Mouse (Mus musculus) 3T3-L1 (cell line): ENCODE measurements around the gene March1.
A peak's percentile ranks its signal among the peaks of the same experiment; 100 is the strongest.
"Not testable (repeated sequence)": the region's sequence is repeated elsewhere in the genome, so short reads cannot be mapped to it uniquely, and the experiment has no call there.

Source experiments
- DNase-seq: peaks from one replicate; pipeline ENCODE4 v3.0.0-alpha.2; 2015; ENCODE audit warnings: low read depth, low spot score

Gene March1

DNA sequence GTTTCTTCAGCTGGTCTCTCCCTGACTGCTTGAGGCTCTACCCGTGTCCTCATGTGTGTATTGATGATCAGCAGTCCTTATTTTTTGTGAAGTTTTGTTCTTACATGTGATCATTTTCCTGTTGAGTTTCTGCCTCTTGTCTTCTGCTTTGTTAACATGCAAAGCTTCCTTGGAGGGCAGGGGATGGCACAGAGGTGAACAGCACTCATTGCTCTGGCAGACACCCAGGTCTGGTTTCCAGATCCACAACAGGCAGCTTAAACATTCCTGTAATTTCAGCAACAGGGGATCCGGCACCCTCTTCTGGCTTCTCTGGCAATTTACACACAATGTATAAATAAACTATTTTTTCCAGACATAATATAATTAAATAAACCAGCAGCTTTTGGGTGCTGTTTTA, 652.4 kb downstream of the March1 start:
- DNase-seq = peak; percentile 27

DNA sequence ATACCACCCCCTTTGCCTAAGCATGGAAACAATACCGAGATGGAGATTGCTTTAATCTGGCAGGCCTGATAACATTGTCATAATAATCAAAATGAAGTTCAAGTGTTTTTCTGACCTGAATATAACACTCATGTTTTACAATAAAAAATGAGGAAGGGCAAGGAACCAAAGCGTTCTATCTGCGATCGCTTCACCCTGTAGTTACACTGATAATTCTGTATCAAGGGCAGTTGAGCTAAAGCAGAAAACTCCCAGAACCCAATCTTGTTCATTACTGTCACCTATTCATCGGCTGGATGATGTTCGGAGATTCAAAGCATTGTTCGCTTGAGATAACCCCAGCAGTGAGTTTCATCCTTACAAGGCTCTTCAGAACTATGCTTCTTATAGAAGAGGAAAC, 700.1 kb downstream of the March1 start:
- DNase-seq = no peak

DNA sequence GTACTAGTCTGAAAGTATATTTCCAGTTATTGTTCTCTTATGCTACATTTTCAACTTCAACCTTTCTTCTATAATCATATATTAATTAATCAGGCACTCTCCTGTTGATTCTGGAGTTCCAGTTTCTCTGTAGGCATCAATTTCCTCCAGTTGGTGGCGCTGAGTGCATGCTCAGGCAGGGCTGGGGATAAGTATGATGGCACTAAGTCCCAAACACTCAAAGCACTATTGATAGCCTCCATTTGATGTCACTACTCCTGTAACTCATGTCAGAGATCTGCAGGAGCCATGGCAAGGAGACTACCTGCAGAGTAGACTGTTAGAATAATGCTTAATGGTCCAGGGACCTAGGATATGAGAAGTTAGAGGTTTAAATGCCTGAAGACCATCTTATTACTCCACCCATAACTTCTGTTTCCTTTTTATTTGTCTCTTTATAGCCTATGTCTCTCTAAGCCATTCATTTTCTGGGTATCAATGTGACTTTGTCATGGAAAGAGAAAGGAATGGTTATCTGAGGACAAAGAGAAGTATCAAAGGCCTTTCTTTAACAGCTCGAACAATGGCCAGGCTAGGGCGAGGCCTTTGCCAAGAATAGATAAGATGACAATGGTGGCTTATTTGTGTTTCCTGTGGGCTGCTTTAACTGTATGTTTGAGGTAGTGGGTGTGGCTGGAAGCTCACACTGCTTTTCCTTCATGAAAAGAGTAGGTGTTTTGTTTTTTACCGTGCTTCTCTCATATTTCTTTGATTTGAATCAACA, 705.5 kb downstream of the March1 start:
- DNase-seq = no peak

DNA sequence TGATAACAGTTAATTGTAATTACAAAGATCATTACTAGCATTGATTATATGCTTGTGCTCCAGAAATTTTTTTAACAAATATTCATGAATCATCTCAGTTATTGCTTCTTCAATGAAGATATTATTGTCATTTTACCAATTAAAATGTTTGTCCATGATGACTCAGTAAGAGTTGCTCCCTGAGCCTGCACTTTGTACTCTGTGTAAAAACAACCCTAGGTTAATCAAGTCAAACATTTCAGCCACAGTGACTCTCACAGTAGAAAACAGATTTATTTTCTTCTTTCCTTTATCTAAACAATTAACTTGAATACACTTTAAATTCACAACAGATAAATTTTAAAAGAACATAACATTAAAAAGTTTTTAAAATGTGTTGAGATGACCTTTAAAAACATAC, 708.7 kb downstream of the March1 start:
- DNase-seq = no peak

DNA sequence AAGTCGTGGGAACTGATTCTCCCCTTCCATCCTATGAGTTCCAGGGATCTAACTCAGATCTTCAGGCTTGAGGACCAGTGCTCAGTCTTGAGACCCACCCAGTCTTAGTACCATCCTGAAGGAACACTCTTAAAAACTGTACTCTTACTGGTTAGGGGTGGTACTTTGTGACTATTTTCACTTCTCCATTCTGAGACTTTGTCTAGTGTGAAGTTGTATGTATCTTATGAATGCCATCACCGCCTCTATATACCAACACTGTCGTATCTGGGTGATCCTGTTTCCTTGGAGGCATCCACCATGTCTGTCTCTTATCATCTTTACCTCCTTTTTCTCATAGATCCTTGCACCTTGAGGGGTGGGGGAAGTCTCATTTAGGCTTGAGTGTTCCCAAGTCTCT, 714.5 kb downstream of the March1 start:
- DNase-seq = no peak

DNA sequence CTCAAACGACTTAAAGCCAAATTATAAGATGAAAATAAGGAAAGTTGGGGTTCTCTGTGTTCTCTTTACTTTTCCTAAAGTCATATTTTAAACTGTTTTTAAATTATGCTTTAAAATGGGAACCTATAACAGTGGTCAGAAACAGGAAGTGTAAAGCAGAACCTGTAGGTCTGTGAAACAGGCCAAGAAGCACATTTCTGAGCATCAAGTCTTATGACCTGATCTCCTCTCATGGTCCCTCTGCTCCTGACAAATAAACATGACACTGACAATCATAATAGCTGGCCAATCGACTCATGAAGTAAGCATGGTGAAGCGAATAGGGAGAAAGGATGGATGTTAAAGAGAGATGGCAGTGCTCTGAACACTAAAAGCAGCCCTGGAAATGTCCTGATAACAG, 716.6 kb downstream of the March1 start:
- no peak for DNase-seq

DNA sequence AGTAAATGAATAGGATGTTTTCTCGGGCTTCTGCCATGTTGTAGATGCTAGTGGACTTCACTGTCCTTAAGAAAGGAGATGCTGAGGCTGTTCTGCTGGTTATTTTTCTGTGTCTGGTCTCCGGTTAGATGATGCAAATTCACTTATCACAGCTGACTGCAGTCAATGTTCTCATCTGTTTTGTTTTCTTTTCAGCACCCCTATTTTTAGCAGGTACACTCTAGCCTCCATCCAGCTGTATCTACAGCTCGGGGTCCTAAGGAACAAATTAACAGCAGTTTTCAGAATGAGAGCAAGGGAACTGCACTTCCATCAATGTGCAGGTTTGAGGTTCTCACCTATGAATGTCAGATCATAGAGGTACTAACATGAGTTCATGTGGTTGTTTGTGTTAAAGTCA, 721.9 kb downstream of the March1 start:
- DNase-seq = no peak

DNA sequence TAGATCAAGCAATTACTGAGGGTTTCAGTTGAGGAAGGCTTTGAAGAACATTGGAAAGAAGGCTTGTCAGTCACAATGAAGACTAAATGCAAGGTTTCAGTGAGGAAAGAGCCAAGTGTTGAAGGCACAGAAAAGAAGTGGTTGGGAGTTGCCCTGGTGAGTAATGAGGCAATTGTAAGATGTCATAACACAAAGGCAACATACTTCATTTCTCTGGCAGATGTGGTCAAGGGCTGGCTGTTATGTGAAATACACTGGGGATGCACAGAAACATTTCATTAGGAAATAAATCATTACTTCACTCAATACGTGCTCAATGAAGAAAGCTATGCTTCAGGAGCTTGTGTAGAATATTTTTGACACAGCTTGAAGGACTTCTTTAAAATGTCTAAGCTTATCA, 725.2 kb downstream of the March1 start:
- no peak for DNase-seq

DNA sequence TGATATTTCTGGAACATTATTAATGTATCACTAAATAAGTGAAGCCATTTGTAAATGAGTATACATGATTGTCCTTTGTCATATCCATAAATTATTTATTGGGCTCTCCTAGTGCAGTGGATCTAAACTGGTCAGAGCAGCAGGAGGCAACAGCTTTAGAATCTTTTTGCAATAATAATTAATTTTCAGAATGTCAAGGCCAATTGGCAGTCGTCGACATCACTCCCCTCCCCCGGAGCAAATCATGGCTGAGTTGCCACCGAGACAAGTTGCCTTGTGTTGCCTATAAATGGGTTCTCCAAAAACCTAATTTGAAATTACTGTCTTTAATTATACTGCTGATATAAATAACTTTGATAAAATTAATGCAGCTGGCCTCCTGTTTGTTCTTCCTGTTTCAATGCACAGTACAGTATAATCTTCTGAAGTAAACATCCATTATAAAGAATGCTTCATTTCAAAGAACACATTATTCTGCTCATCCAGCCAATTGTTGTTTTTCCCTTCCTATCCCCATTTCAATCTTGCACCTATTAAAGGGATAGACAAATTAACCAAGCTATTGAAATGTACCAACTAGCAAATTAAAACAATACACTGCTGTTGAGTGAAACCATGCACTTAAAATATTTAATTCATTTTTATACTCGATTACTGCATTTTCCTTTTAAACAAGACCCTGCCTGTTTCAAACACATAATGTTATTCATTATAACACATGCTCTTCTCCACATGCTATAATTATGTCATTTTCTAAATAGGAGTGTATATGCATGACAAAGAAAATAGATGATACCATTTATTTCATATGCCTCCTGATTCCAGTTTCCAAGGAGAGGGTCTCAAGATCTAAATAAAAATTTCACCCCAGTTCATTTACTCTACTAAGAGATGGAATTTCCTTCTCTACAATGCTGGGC, 745.4 kb downstream of the March1 start:
- no peak for DNase-seq

DNA sequence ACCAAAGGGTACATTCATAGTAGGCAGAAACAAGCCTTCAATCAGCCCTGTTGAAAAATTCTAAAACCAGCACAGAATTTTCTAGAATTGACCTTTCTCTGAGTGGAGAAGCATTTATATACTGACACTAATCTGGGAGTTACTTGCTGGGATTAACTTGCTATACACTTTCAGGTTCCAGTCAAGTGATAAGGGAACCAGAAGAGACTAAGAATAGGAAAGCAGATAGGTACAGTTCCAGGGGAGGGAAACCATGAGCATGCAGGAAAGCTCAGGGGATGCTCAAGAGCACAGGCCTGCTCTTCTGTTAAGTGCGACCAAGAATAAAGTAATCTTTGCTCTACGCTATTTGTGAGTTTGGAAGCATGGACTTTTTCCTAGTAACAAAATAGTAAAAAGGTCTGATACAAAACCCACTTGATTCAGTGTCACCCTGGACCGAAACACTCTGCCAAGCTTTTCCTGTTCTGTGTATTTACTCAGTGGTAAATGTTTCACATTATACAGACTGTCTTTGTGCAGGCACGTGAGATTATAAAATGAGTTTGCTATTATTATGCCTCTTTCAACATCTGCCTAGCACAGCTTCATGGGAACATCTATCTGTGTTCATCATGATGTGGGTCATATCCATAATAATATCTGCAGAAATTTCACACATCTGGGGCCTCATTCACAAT, 766.1 kb downstream of the March1 start:
- DNase-seq = no peak

DNA sequence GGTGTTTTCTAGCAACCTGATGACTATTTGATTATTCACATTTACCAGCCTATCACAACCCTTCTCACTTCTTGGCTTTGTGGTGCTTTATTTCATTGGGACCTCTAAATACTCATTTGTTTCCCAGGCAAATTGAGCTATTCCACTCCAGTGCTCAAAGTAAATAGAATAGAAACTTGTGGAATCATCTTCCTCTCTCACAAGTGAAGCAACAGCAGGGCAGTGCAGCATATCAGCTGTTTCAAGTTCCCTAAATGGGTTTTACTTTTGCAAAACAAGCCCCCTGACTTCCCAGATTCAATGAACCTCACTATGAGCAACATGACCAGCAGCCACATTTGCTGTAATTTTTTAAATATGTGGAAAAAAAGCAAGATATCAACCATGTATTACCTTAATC, 768.3 kb downstream of the March1 start:
- DNase-seq = no peak

DNA sequence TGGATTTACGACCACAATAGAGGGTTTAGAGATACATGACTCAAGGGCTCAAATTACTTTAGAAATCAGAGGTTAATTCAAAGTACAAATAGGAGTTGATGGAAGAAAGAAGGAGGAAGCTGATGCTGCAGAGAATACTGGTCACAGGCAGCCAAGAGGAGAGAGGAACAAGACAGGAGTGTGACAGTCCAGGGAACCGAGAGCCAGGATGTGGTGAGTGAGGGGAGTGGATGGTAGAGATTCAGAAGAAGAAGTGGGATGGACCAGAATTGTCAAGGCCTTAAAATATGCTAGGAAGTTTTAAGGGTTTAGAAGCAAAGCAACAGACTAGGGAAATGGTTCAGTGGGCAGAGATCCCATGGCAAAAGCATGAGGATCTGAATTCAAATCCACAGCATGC, 771.0 kb downstream of the March1 start:
- no peak for DNase-seq

DNA sequence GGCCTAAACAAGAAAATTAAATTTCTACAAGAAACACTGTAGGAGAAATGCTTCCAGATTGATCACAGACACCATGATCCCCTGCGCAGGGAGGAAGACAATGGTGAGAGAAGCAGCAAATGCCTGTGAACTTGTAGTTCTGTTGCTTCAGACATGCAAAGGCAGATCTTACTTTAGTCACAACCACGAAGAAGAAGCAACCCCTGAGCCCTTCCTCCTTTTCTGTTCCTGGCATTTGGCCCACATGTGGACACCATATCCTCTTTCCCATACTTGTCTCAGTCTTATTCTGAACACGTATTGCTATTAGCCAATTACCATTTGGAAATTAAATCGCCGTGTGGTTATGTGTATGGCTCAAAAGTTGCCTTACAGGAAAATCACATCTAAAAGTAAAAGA, 773.9 kb downstream of the March1 start:
- no peak for DNase-seq

DNA sequence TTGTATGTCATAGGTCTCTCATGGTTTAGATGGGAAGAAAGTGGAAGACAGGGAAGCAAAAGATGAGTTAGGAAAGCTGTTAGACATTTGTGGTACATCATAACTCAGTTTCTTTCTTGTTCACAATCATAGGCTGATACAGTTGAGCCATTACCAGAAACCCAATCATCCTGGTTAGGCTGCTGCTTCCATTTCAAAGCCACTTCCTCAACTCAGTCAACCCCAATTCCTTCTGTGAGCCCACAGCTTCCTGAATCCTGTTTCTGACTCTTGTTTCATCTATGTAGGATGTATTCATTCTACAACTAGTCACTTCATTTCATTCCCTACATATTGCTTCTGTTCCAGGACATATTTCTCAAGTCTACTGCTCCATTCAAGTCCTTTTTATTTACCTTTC, 775.2 kb downstream of the March1 start:
- DNase-seq = no peak

DNA sequence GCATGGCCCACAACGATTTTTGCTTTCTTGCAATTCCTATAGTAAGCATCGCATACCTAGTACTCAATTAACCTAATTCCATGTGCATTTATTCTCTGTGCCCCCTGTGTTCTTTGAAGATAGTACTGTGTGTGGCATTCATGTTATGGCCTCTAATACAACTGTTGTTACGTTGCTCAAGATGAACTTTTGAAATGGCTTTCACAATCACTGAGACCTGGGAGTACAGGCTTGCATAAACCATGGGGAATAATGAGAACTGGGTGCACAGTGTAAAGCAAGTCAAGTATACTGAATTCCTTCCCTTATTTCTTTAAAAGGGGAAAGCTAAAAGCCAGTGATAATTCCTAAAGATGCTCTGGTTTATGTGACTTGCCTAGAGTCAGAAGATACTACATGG, 776.4 kb downstream of the March1 start:
- DNase-seq = no peak

DNA sequence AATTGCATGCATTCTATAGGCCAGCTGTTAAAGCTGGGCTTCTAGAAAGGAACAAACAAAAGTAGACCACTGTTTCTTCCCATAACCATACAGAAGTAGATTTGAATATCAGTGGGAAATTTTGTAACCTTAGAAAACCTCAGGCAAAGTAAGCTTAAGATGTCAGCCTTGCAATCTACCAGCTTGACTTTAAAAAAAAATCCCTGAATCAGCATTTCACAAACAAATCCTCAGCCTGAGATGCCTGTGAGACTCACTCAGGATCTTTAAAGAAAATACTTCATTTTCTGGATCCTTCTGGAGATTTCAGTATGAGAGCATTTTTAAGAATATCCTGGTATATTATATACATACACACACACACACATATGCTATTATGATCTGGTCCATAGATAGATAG, 780.1 kb downstream of the March1 start:
- no peak for DNase-seq

DNA sequence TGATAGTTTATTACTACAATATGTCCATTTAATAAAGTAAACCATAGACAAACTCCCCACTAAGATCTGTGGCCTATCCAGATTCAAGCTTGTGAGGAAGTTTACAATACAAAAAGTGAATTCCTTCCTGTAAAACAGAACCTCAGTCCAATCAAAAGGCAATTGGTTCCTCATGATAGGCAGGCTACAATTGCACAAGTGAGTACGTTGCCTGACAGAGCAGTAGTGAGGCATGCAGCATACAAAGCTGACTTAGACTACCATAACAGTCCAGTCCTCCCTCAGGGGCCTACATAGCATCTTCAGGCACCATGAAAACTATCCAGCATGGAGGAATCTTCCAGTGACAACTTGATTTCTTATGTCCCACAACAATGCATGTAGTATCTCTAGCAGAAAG, 782.4 kb downstream of the March1 start:
- DNase-seq = no peak

DNA sequence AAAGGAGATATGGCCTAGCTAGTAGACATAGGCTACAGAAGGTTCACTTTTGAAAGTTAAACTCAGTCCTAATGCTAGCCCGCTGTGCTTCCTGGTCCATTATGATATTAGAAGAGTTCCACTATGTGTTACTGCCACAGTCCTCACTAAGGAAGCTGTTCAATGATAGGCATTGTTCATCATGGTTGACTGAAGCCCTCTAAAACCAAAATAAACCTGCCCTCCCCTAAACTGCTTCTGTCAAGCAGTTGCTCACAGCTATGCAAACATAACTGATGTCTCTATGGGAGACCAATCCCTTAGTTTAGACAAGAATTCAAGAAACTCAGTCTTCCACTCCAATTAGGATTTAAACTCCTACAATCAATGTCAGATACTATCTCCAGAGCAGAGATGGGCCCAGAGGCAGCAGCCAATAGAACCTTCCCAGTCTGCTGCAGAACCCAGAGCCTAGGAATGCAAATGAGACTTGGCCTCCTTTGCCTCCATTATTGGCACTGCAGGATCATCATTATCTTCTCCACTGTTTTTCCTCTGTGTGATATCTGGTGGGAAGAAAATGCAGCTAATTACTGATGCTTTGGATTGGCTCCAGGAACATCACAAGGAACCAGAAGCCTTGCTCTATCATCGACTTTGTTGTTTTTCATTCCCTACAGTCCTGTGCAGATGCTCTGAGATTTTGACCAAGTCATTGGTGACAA, 787.2 kb downstream of the March1 start:
- no peak for DNase-seq

DNA sequence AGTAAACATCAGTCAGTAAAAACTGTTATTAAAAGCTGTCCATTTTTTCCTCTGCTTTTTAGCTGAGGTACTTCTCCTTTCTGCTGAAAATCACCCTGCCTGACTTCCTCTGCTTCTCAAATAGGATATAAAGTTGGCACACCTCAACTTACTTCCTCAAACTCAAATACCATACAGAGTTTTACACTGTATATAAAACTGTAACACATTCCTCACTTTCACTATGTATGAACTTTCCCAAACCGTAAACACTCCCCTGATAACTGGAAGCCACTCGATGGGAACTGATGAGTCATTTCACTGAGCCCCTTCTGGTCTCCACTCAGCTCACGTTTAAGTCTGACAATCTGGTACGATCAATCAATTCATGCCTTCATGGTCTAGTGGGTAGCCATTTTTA, 788.1 kb downstream of the March1 start:
- not testable (repeated sequence) for DNase-seq

DNA sequence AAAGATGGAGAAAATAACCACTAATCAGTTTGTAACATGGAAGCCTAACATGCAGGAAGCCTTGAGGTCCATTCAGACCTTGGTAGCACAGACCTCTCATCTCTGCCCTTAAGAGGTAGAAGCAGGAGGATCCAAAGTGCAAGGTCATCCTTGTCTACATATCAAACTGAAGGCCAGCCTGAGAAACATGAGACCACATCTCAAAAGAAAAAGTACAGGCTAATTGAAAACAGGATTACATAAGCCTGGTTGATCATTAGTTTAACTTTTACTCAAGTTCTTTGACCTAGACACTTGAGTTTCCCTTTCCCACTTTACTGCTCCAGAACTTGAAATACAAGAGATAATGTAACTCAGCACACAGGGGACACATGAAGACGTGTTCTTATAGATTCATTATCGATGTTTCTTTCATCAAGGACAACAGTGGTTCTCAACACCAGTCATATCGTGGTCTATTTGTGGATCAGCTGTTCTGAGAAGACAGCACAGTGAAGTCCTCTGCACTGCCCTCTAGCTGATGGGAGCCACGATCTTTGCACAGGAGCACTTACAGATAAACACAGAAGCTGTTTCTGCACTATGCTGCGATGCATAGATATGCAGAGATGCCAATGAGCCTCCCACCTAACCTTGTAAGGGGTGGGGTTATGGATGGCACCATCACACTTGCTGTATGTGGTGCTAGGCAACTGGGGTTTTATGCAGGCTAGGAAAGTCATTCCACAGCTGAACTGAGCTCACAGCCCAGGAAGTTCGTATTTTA, 789.1 kb downstream of the March1 start:
- no peak for DNase-seq

DNA sequence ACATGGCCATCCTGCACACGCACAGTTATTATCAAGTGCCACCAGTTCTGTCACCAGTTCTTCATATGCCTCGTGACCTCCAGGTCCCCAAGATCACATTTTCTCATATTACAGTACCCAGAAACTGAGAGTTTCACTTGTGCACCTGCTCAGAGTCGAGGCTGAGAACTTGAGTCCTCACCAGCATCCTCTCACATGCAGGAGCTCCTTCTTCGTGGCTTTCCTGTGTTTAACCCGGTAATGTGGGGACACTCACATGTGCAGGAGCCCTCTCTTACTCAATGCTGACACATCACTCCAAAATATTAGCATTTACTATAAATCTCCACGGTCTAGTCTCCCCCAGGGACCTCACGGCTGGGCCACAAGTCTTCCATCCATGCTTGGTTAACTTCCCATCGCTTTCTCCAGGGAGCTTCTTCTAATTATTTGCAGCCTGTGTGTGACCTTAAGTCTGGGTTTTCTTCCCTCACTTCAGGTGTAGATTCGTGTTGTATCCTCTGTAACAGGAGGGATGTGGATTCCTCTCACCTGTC, 792.4 kb downstream of the March1 start:
- no peak for DNase-seq
